Mouse (Mus musculus): ENCODE results near the gene Ptprn2.

GRCm38 (mm10) chr12:117154356-117155243, 669.1 kb downstream of the Ptprn2 start:
- TF ChIP-seq CTCF (conservative IDR thresholded peaks at IDR 0.05 in 1 of 2, IDR thresholded peaks at IDR 0.05 in 1 of 2; ENCODE audit: low read depth in 2 of 2, low read length in 2 of 2) (no peak), MAX (IDR thresholded peaks at IDR 0.05; ENCODE audit: low read length) (no peak), RCOR1 (conservative IDR thresholded peaks at IDR 0.05; ENCODE audit: low read depth, low read length) (no peak), SMC3 (IDR thresholded peaks at IDR 0.05; ENCODE audit: low read depth, low read length) (no peak), ZC3H11A (IDR thresholded peaks at IDR 0.05; ENCODE audit: low read depth, low read length) (no peak), EP300 (IDR thresholded peaks at IDR 0.05; ENCODE audit: low read length) (no peak), USF2 (conservative IDR thresholded peaks at IDR 0.05; ENCODE audit: low read depth, low read length) (no peak), MAFK (IDR thresholded peaks at IDR 0.05; ENCODE audit: insufficient replicate concordance, low read length) (no peak), ZKSCAN1 (IDR thresholded peaks at IDR 0.05; ENCODE audit: borderline replicate concordance, low read depth, low read length) (no peak), POLR2A (IDR thresholded peaks at IDR 0.05; ENCODE audit: low read depth, low read length) (no peak), E2F4 (IDR thresholded peaks at IDR 0.05; ENCODE audit: insufficient replicate concordance, low read depth, low read length) (no peak), ZNF384 (IDR thresholded peaks at IDR 0.05; ENCODE audit: low read depth, low read length) (no peak), ETS1 (conservative IDR thresholded peaks at IDR 0.05; ENCODE audit: low read depth, low read length) (no peak)
